Mouse (Mus musculus) liver, embryonic 11.5 days (tissue): ENCODE measurements at regions not wholly inside any gene's neighbourhood (a gene's known extent, or its start where the extent isn't known, plus 50 kb on each side); places are given as distances from the start of the nearest gene placed in this dataset.
"Not testable (repeated sequence)": the region's sequence is repeated elsewhere in the genome, so short reads cannot be mapped to it uniquely, and the experiment has no call there.

Experiments
- ATAC-seq: fragments of 200-750 bp; cut with Nextera tagmentation; replicated peaks from 2 replicates; pipeline ENCODE4 v1.8.0; 2017; ENCODE audit warnings: moderate number of reproducible peaks, mild to moderate bottlenecking, moderate TSS enrichment, moderate library complexity; ENCODE audit not compliant: low FRiP score
- DNase-seq: peaks from one replicate; pipeline ENCODE4 v3.0.0-alpha.2; 2017; ENCODE audit warnings: low spot score
- H3K27ac ChIP-seq: fragments of 300-500 bp; sonication (generic); 2 replicates; pipeline ENCODE4 v1.5.1; 2014; ENCODE audit warnings: mild to moderate bottlenecking, low read depth, low read length, control low read depth
- H3K27me3 ChIP-seq: fragments of 300-500 bp; sonication (generic); replicated peaks from 2 replicates; pipeline ENCODE4 v1.6.1; 2014; ENCODE audit warnings: low read length, mixed read lengths; ENCODE audit not compliant: control insufficient read depth, insufficient read depth
- H3K36me3 ChIP-seq: fragments of 300-500 bp; sonication (generic); 2 replicates; pipeline ENCODE4 v1.6.1; 2014; ENCODE audit warnings: mild to moderate bottlenecking, low read length, moderate library complexity, mixed read lengths; ENCODE audit not compliant: control insufficient read depth, insufficient read depth
- H3K4me1 ChIP-seq: fragments of 300-500 bp; sonication (generic); replicated peaks from 2 replicates; pipeline ENCODE4 v1.6.1; 2014; ENCODE audit warnings: low read length, mixed read lengths; ENCODE audit not compliant: control insufficient read depth, insufficient read depth
- H3K4me2 ChIP-seq: fragments of 300-500 bp; sonication (generic); 2 replicates; pipeline ENCODE4 v1.6.1; 2014; ENCODE audit warnings: mild to moderate bottlenecking, control low read depth, moderate library complexity
- H3K4me3 ChIP-seq: fragments of 300-500 bp; sonication (generic); 2 replicates; pipeline ENCODE4 v1.5.1; 2014; ENCODE audit warnings: low read depth, low read length, control low read depth
- H3K9ac ChIP-seq: fragments of 300-500 bp; sonication (generic); 2 replicates; pipeline ENCODE4 v1.6.1; 2014; ENCODE audit warnings: low read depth, low read length, control low read depth
- H3K9me3 ChIP-seq: fragments of 300-500 bp; sonication (generic); 2 replicates; pipeline ENCODE4 v1.6.1; 2016; ENCODE audit warnings: low read length, inconsistent platforms, mixed read lengths; ENCODE audit not compliant: control insufficient read depth
- WGBS: fragments of 180-500 bp; shearing (Covaris S2); extraction: QIAGEN DNeasy Blood & Tissue Kit; methylation state at CpG from one replicate; pipeline ENCODE4 v1.1.7; 2014; 5-methylcytosine and 5-hydroxymethylcytosine counted together

- not testable (repeated sequence) for H3K4me2 ChIP-seq, H3K36me3 ChIP-seq, H3K4me1 ChIP-seq, H3K9me3 ChIP-seq, DNase-seq, ATAC-seq, H3K9ac ChIP-seq, H3K4me3 ChIP-seq, H3K27ac ChIP-seq, H3K27me3 ChIP-seq
- 79% methylated on average over 2 of the region's 2 CpGs for WGBS
These were observed 81.3 kb downstream of the Ogfrl1 start for GRCm38 (mm10) chr1:23316288-23316687.

GRCm38 (mm10) chr1:23314863-23315262 lies 82.7 kb downstream of the Ogfrl1 start:
- not testable (repeated sequence) for H3K9ac ChIP-seq, H3K4me3 ChIP-seq, H3K4me2 ChIP-seq, DNase-seq, ATAC-seq, H3K36me3 ChIP-seq, H3K4me1 ChIP-seq, H3K27ac ChIP-seq, H3K9me3 ChIP-seq, H3K27me3 ChIP-seq
- WGBS, result 44% methylated on average over 2 of the region's 2 CpGs

- H3K9me3 ChIP-seq, result no peaks in the 10 kb centered on the region
- H3K27me3 ChIP-seq, result no peaks in the 10 kb centered on the region
- H3K27ac ChIP-seq, result no peak overlapping the region
- no peak for DNase-seq
- no peak for ATAC-seq
- H3K4me1 ChIP-seq, result no peaks in the 10 kb centered on the region
- no peak overlapping the region for H3K4me2 ChIP-seq
- H3K36me3 ChIP-seq, result 0 out of 2 replicates have a peak, but pooled peaks cover 3% of the 10 kb centered on the region
- 93% methylated on average over 1 of the region's 1 CpGs for WGBS
- H3K9ac ChIP-seq, result no peak overlapping the region
- no peak overlapping the region for H3K4me3 ChIP-seq
These were observed 104.9 kb downstream of the Ogfrl1 start for GRCm38 (mm10) chr1:23292718-23293117.

GRCm38 (mm10) chr1:23286741-23287140 lies 110.8 kb downstream of the Ogfrl1 start:
- Histone ChIP-seq H3K9ac (no peak overlapping the region), H3K36me3 (0 out of 2 replicates have a peak, but pooled peaks cover 3% of the 10 kb centered on the region), H3K9me3 (no peaks in the 10 kb centered on the region), H3K27me3 (no peaks in the 10 kb centered on the region), H3K4me2 (no peak overlapping the region), H3K27ac (no peak overlapping the region), H3K4me3 (no peak overlapping the region), H3K4me1 (peaks cover 15% of the 10 kb centered on the region)
- 37% methylated on average over 4 of the region's 4 CpGs for WGBS
- ATAC-seq, result no peak
- no peak for DNase-seq

GRCm38 (mm10) chr1:23282870-23283219 lies 114.7 kb downstream of the Ogfrl1 start:
- Histone ChIP-seq H3K4me1 (peaks cover 19% of the 10 kb centered on the region), H3K4me2 (peak overlapping the region; percentile 21), H3K9ac (no peak overlapping the region), H3K27ac (peak overlapping the region; percentile 92), H3K36me3 (no peaks in the 10 kb centered on the region), H3K4me3 (no peak overlapping the region), H3K27me3 (no peaks in the 10 kb centered on the region), H3K9me3 (no peaks in the 10 kb centered on the region)
- ATAC-seq (no peak), DNase-seq (no peak)
- WGBS, result 82% methylated on average over 4 of the region's 4 CpGs

- peak; percentile 100 for ATAC-seq
- Histone ChIP-seq H3K36me3 (no peaks in the 10 kb centered on the region), H3K4me2 (peak overlapping the region; percentile 35), H3K9me3 (no peaks in the 10 kb centered on the region), H3K9ac (no peak overlapping the region), H3K4me1 (peaks cover 19% of the 10 kb centered on the region), H3K4me3 (no peak overlapping the region), H3K27me3 (no peaks in the 10 kb centered on the region), H3K27ac (peak overlapping the region; percentile 92)
- DNase-seq, result no peak
- 57% methylated on average over 2 of the region's 2 CpGs for WGBS
These were observed 115.2 kb downstream of the Ogfrl1 start for GRCm38 (mm10) chr1:23282215-23282869.

GRCm38 (mm10) chr1:23279827-23280226 lies 117.7 kb downstream of the Ogfrl1 start:
- 88% methylated on average over 2 of the region's 2 CpGs for WGBS
- Histone ChIP-seq H3K9me3 (no peaks in the 10 kb centered on the region), H3K36me3 (no peaks in the 10 kb centered on the region), H3K4me2 (no peak overlapping the region), H3K4me3 (no peak overlapping the region), H3K27me3 (no peaks in the 10 kb centered on the region), H3K27ac (no peak overlapping the region), H3K9ac (no peak overlapping the region), H3K4me1 (peaks cover 16% of the 10 kb centered on the region)
- ATAC-seq (no peak), DNase-seq (no peak)

- Histone ChIP-seq H3K9me3 (no peaks in the 10 kb centered on the region), H3K36me3 (0 out of 2 replicates have a peak, but pooled peaks cover 2% of the 10 kb centered on the region), H3K4me3 (no peak overlapping the region), H3K4me1 (peaks cover 5% of the 10 kb centered on the region; the same call in 1 of the 2 replicates), H3K9ac (no peak overlapping the region), H3K27ac (no peak overlapping the region), H3K4me2 (no peak overlapping the region), H3K27me3 (no peaks in the 10 kb centered on the region)
- ATAC-seq, result no peak
- 44% methylated on average over 6 of the region's 6 CpGs for WGBS
- no peak for DNase-seq
These were observed 125.5 kb downstream of the Ogfrl1 start for GRCm38 (mm10) chr1:23272077-23272476.
